Mouse (Mus musculus) liver, embryonic 13.5 days (tissue): ENCODE data around the gene Mkks. TPM values are rescaled to one million over a fixed set of nuclear protein-coding genes. Genes with fewer than 3 reads are reported as not detected.

Experiments
- ATAC-seq: fragments of 200-750 bp; cut with Nextera tagmentation; 2 replicates; pipeline ENCODE4 v1.8.0; 2017; ENCODE audit warnings: low read depth, mild to moderate bottlenecking, moderate number of reproducible peaks, moderate library complexity
- DNase-seq: peaks from one replicate; pipeline ENCODE4 v3.0.0; 2022
- H3K27ac ChIP-seq: fragments of 300-500 bp; sonication (generic); 2 replicates; pipeline ENCODE4 v1.5.1; 2015; ENCODE audit warnings: moderate library complexity, mild to moderate bottlenecking, inconsistent platforms
- H3K27me3 ChIP-seq: fragments of 300-500 bp; sonication (generic); 2 replicates; pipeline ENCODE4 v1.6.1; 2015; ENCODE audit warnings: mild to moderate bottlenecking, inconsistent platforms
- H3K36me3 ChIP-seq: fragments of 300-500 bp; sonication (generic); 2 replicates; pipeline ENCODE4 v1.6.1; 2015; ENCODE audit warnings: mild to moderate bottlenecking, inconsistent platforms
- H3K4me1 ChIP-seq: fragments of 300-500 bp; sonication (generic); replicated peaks from 2 replicates; pipeline ENCODE4 v1.6.1; 2015; ENCODE audit warnings: inconsistent platforms
- H3K4me2 ChIP-seq: fragments of 300-500 bp; sonication (generic); 2 replicates; pipeline ENCODE4 v1.6.1; 2015; ENCODE audit warnings: inconsistent platforms, mild to moderate bottlenecking, moderate library complexity
- H3K4me3 ChIP-seq: fragments of 300-500 bp; sonication (generic); replicated peaks from 2 replicates; pipeline ENCODE4 v1.5.1; 2015; ENCODE audit warnings: mild to moderate bottlenecking, inconsistent platforms
- H3K9ac ChIP-seq: fragments of 300-500 bp; sonication (generic); 2 replicates; pipeline ENCODE4 v1.6.1; 2015; ENCODE audit warnings: mild to moderate bottlenecking, inconsistent platforms
- H3K9me3 ChIP-seq: fragments of 300-500 bp; sonication (generic); replicated peaks from 2 replicates; pipeline ENCODE4 v1.6.1; 2016; ENCODE audit warnings: inconsistent platforms
- WGBS: fragments of 180-500 bp; shearing (Covaris S2); methylation state at CpG from one replicate; pipeline ENCODE4 v1.1.7; 2015; ENCODE audit not compliant: insufficient replicate concordance; 5-methylcytosine and 5-hydroxymethylcytosine counted together
- polyA plus RNA-seq: library from polyadenylated mRNA; unstranded; fragments of >200 nt; fragmentation: Nextera tagmentation; extraction: Ambion mirVana; gene quantifications from 2 replicates; pipeline ENCODE4 v1.2.1, GENCODE M21; 2015

Mkks gene
- polyA plus RNA-seq, 1 experiment from 2014 or later: 6.9 TPM

- WGBS: 49% methylated on average over 3 of the region's 3 CpGs
- no peak overlapping the region for H3K9ac ChIP-seq
- no peak for ATAC-seq
- no peaks in the 10 kb centered on the region for H3K36me3 ChIP-seq
- H3K4me3 ChIP-seq: no peak overlapping the region
- no peak overlapping the region for H3K27ac ChIP-seq
- DNase-seq: no peak
- no peak overlapping the region for H3K4me2 ChIP-seq
- H3K9me3 ChIP-seq: no peaks in the 10 kb centered on the region
- H3K27me3 ChIP-seq: no peaks in the 10 kb centered on the region
- H3K4me1 ChIP-seq: no peaks in the 10 kb centered on the region
These were observed 57.0 kb downstream of the Mkks start for GRCm38 (mm10) chr2:136833976-136834714.

GRCm38 (mm10) chr2:136832936-136833335 lies 58.3 kb downstream of the Mkks start:
- no peak overlapping the region for H3K9ac ChIP-seq
- H3K36me3 ChIP-seq: no peaks in the 10 kb centered on the region
- H3K9me3 ChIP-seq: no peaks in the 10 kb centered on the region
- no peak overlapping the region for H3K4me3 ChIP-seq
- no peaks in the 10 kb centered on the region for H3K27me3 ChIP-seq
- ATAC-seq (no peak), DNase-seq (no peak)
- no peaks in the 10 kb centered on the region for H3K4me1 ChIP-seq
- 49% methylated on average over 3 of the region's 3 CpGs for WGBS
- H3K4me2 ChIP-seq: no peak overlapping the region
- H3K27ac ChIP-seq: no peak overlapping the region

GRCm38 (mm10) chr2:136827612-136828011 lies 63.6 kb downstream of the Mkks start:
- no peaks in the 10 kb centered on the region for H3K27me3 ChIP-seq
- ATAC-seq: no peak
- no peak overlapping the region for H3K9ac ChIP-seq
- H3K4me3 ChIP-seq: no peak overlapping the region
- H3K4me1 ChIP-seq: no peaks in the 10 kb centered on the region
- 17% methylated on average over 4 of the region's 4 CpGs for WGBS
- DNase-seq: no peak
- H3K36me3 ChIP-seq: no peaks in the 10 kb centered on the region
- H3K4me2 ChIP-seq: no peak overlapping the region
- H3K9me3 ChIP-seq: no peaks in the 10 kb centered on the region
- no peak overlapping the region for H3K27ac ChIP-seq

Other genes starting within 250 kb of the Mkks start
- gene Snap25, start 177.9 kb downstream of the Mkks start, polyA plus RNA-seq: 0.08 and 0.16 TPM in 2 replicates
- gene AL731706.2, start 5.7 kb downstream of the Mkks start, polyA plus RNA-seq: 14.7 and 18.1 TPM in 2 replicates
- 2.7 and 2.8 TPM in 2 replicates for gene Slx4ip, start 171 bp downstream of the Mkks start, polyA plus RNA-seq
- 15.1 and 15.5 TPM in 2 replicates for gene AL731706.1, start within 50 bp of the Mkks start, polyA plus RNA-seq
- 1.2 and 1.6 TPM in 2 replicates for gene Jag1, start 225.3 kb upstream of the Mkks start, polyA plus RNA-seq